Mouse (Mus musculus) CH12.LX (cell line): ENCODE measurements around the gene Hist1h2bf. TPM values are rescaled to one million over a fixed set of nuclear protein-coding genes. Genes with fewer than 3 reads are reported as not detected.
"Not testable (repeated sequence)": the region's sequence is repeated elsewhere in the genome, so short reads cannot be mapped to it uniquely, and the experiment has no call there.

Experiments
- DNase-seq: peaks from one replicate; pipeline ENCODE4 v3.0.0-alpha.2; 2013; ENCODE audit errors: extremely low read depth
- H3K27ac ChIP-seq: 2 replicates; pipeline ENCODE4 v1.5.1; 2012; ENCODE audit warnings: low read depth, mild to moderate bottlenecking, control low read depth, moderate library complexity; ENCODE audit not compliant: insufficient read depth
- H3K27me3 ChIP-seq: replicated peaks from 2 replicates; pipeline ENCODE3; 2012; ENCODE audit warnings: inconsistent platforms
- H3K36me3 ChIP-seq, 2 experiments: replicated peaks in 1 of 2; 2 replicates each; pipeline versions ENCODE3 to v1.6.1; 2012; ENCODE audit warnings: inconsistent platforms in 1 of 2, low read length in 1 of 2, mild to moderate bottlenecking in 1 of 2, mixed read lengths in 1 of 2, moderate library complexity in 1 of 2; ENCODE audit not compliant: control insufficient read depth in 1 of 2, insufficient read depth in 1 of 2
- H3K4me1 ChIP-seq, 2 experiments: 2 replicates each; pipeline ENCODE4 v1.6.1; 2012; ENCODE audit warnings: inconsistent platforms in 1 of 2, moderate library complexity in 1 of 2; ENCODE audit not compliant: insufficient read depth in 2 of 2, control insufficient read depth in 1 of 2
- H3K4me2 ChIP-seq: 2 replicates; pipeline ENCODE4 v1.6.1; 2012; ENCODE audit warnings: low read depth, mild to moderate bottlenecking, control low read depth; ENCODE audit not compliant: poor library complexity, insufficient read depth, severe bottlenecking
- H3K4me3 ChIP-seq, 3 experiments: fragments of 150-350 bp in 1 of 3; sonication (generic) in 1 of 3; replicated peaks in 1 of 3; 2 replicates each; pipeline versions ENCODE3 to v1.5.1; 2011 to 2012; ENCODE audit warnings: low read depth in 2 of 3, low read length in 2 of 3, mild to moderate bottlenecking in 2 of 3, moderate library complexity in 2 of 3, control low read depth in 1 of 3, improper control_type of control experiment in 1 of 3, inconsistent platforms in 1 of 3, mixed read lengths in 1 of 3; ENCODE audit not compliant: poor library complexity in 1 of 3
- H3K79me2 ChIP-seq: replicated peaks from 2 replicates; pipeline ENCODE4 v1.6.1; 2012; ENCODE audit warnings: mild to moderate bottlenecking, moderate library complexity; ENCODE audit not compliant: control insufficient read depth, poor library complexity, insufficient read depth, severe bottlenecking; ENCODE audit errors: extremely low read depth
- H3K9ac ChIP-seq: 2 replicates; pipeline ENCODE4 v1.6.1; 2012; ENCODE audit warnings: low read depth, mild to moderate bottlenecking, control low read depth, moderate library complexity; ENCODE audit not compliant: insufficient read depth
- H3K9me3 ChIP-seq: replicated peaks from 2 replicates; pipeline ENCODE3; 2012; ENCODE audit warnings: low read length, inconsistent platforms, mixed read lengths
- BHLHE40 ChIP-seq: IDR thresholded peaks from 2 replicates; pipeline ENCODE4 v1.6.1; 2011; ENCODE audit warnings: mild to moderate bottlenecking, low read depth, low read length, improper control_type of control experiment
- CHD2 ChIP-seq: IDR thresholded peaks from 2 replicates; pipeline ENCODE4 v1.6.1; 2011; ENCODE audit warnings: low read length, improper control_type of control experiment
- CTCF ChIP-seq, 2 experiments: IDR thresholded peaks in 1 of 2; conservative IDR thresholded peaks in 1 of 2; 2 replicates each; pipeline ENCODE4 v1.5.1; 2011 to 2012; ENCODE audit warnings: low read depth in 2 of 2, low read length in 2 of 2, improper control_type of control experiment in 1 of 2, inconsistent platforms in 1 of 2, mild to moderate bottlenecking in 1 of 2, moderate library complexity in 1 of 2
- E2F4 ChIP-seq: IDR thresholded peaks from 2 replicates; pipeline ENCODE4 v1.6.1; 2011; ENCODE audit warnings: low read depth, low read length, improper control_type of control experiment; ENCODE audit not compliant: insufficient replicate concordance
- ELF1 ChIP-seq: IDR thresholded peaks from 2 replicates; pipeline ENCODE4 v1.6.1; 2014; ENCODE audit warnings: low read depth, mild to moderate bottlenecking, inconsistent platforms, low read length, improper control_type of control experiment
- EP300 ChIP-seq: IDR thresholded peaks from 2 replicates; pipeline ENCODE4 v1.6.1; 2011; ENCODE audit warnings: low read length, improper control_type of control experiment
- HCFC1 ChIP-seq: IDR thresholded peaks from 2 replicates; pipeline ENCODE4 v1.6.1; 2012; ENCODE audit warnings: low read depth, mild to moderate bottlenecking, inconsistent platforms, low read length, improper control_type of control experiment
- IRF4 ChIP-seq: IDR thresholded peaks from 2 replicates; pipeline ENCODE4 v1.6.1; 2014; ENCODE audit warnings: low read depth, mild to moderate bottlenecking, inconsistent platforms, low read length, improper control_type of control experiment
- JUN ChIP-seq: IDR thresholded peaks from 2 replicates; pipeline ENCODE4 v1.6.1; 2011; ENCODE audit warnings: low read depth, mild to moderate bottlenecking, low read length, improper control_type of control experiment, moderate library complexity; ENCODE audit not compliant: insufficient read depth
- JUND ChIP-seq: conservative IDR thresholded peaks from 2 replicates; pipeline ENCODE4 v1.6.1; 2011; ENCODE audit warnings: low read depth, low read length, improper control_type of control experiment
- KAT2A ChIP-seq: IDR thresholded peaks from 2 replicates; pipeline ENCODE4 v1.6.1; 2012; ENCODE audit warnings: low read length, improper control_type of control experiment, inconsistent platforms; ENCODE audit not compliant: insufficient replicate concordance
- MAFK ChIP-seq: IDR thresholded peaks from 2 replicates; pipeline ENCODE4 v1.6.1; 2011; ENCODE audit warnings: low read length, improper control_type of control experiment; ENCODE audit not compliant: insufficient replicate concordance
- MAX ChIP-seq: IDR thresholded peaks from 2 replicates; pipeline ENCODE4 v1.6.1; 2011; ENCODE audit warnings: low read length, improper control_type of control experiment
- MAZ ChIP-seq: IDR thresholded peaks from 2 replicates; pipeline ENCODE4 v1.6.1; 2012; ENCODE audit warnings: low read depth, mild to moderate bottlenecking, inconsistent platforms, low read length, improper control_type of control experiment, moderate library complexity
- MEF2A ChIP-seq: IDR thresholded peaks from 2 replicates; pipeline ENCODE4 v1.6.1; 2014; ENCODE audit warnings: low read depth, mild to moderate bottlenecking, inconsistent platforms, low read length, improper control_type of control experiment, borderline replicate concordance
- MXI1 ChIP-seq: IDR thresholded peaks from 2 replicates; pipeline ENCODE4 v1.6.1; 2011; ENCODE audit warnings: mild to moderate bottlenecking, low read depth, low read length, improper control_type of control experiment
- MYC ChIP-seq: IDR thresholded peaks from 2 replicates; pipeline ENCODE4 v1.6.1; 2011; ENCODE audit warnings: low read depth, mild to moderate bottlenecking, improper control_type of control experiment, low read length
- NELFE ChIP-seq: IDR thresholded peaks from 2 replicates; pipeline ENCODE4 v1.6.1; 2011; ENCODE audit warnings: low read depth, low read length, improper control_type of control experiment
- PAX5 ChIP-seq: IDR thresholded peaks from 2 replicates; pipeline ENCODE4 v1.6.1; 2012; ENCODE audit warnings: low read length, inconsistent platforms, mixed read lengths
- POLR2A ChIP-seq: IDR thresholded peaks from 2 replicates; pipeline ENCODE4 v1.6.1; 2011; ENCODE audit warnings: low read depth, mild to moderate bottlenecking, improper control_type of control experiment, low read length
- POLR2AphosphoS2 ChIP-seq: IDR thresholded peaks from 2 replicates; pipeline ENCODE4 v1.6.1; 2011; ENCODE audit warnings: low read depth, low read length, improper control_type of control experiment
- RAD21 ChIP-seq: IDR thresholded peaks from 2 replicates; pipeline ENCODE4 v1.6.1; 2011; ENCODE audit warnings: low read depth, mild to moderate bottlenecking, low read length, improper control_type of control experiment, moderate library complexity
- SMC3 ChIP-seq: IDR thresholded peaks from 2 replicates; pipeline ENCODE4 v1.6.1; 2011; ENCODE audit warnings: low read depth, low read length, improper control_type of control experiment
- TBP ChIP-seq: conservative IDR thresholded peaks from 2 replicates; pipeline ENCODE4 v1.6.1; 2011; ENCODE audit warnings: low read depth, low read length, improper control_type of control experiment
- TCF12 ChIP-seq: IDR thresholded peaks from 2 replicates; pipeline ENCODE4 v1.6.1; 2014; ENCODE audit warnings: low read depth, mild to moderate bottlenecking, inconsistent platforms, low read length, improper control_type of control experiment
- UBTF ChIP-seq: IDR thresholded peaks from 2 replicates; pipeline ENCODE4 v1.6.1; 2012; ENCODE audit warnings: low read depth, mild to moderate bottlenecking, inconsistent platforms, low read length, improper control_type of control experiment, moderate library complexity
- USF1 ChIP-seq: IDR thresholded peaks from 2 replicates; pipeline ENCODE4 v1.6.1; 2014; ENCODE audit warnings: low read depth, mild to moderate bottlenecking, inconsistent platforms, low read length, improper control_type of control experiment
- ZKSCAN1 ChIP-seq: IDR thresholded peaks from 2 replicates; pipeline ENCODE4 v1.6.1; 2012; ENCODE audit warnings: low read depth, inconsistent platforms, low read length, improper control_type of control experiment, borderline replicate concordance
- ZMIZ1 ChIP-seq: IDR thresholded peaks from 2 replicates; pipeline ENCODE4 v1.6.1; 2012; ENCODE audit warnings: low read depth, mild to moderate bottlenecking, inconsistent platforms, low read length, improper control_type of control experiment
- ZNF384 ChIP-seq: IDR thresholded peaks from 2 replicates; pipeline ENCODE4 v1.6.1; 2012; ENCODE audit warnings: low read depth, low read length, improper control_type of control experiment, inconsistent platforms
- dilution Hi-C: fragments of 300-500 bp; cut with MboI; formaldehyde crosslinking; loops from 2 replicates; pipeline ENCODE4 v1.14.3; 2020; ENCODE audit warnings: low sequenced_read_pairs; ENCODE audit not compliant: extremely low pct_unique_long_range_greater_than_20kb, extremely low pct_ligation_motif_present
- in situ Hi-C: fragments of 300-500 bp; cut with MboI; formaldehyde crosslinking; loops from 3 replicates; pipeline ENCODE4 v1.14.3; 2019; ENCODE audit warnings: low sequenced_read_pairs, low pct_ligation_motif_present, low pct_unique_long_range_greater_than_20kb, mixed read lengths
- polyA plus RNA-seq: library from polyadenylated mRNA; unstranded; fragments of >175 nt; gene quantifications from 2 replicates; pipeline ENCODE4 v1.2.1, GENCODE M21; 2012; ENCODE audit warnings: low read depth; ENCODE audit not compliant: insufficient read length
- total RNA-seq, 2 experiments: library from RNA; depleted of rRNA; stranded (reverse); fragments of 300-350 nt in 1 of 2; fragments of >200 nt in 1 of 2; gene quantifications; 2 replicates each; pipeline ENCODE4 v1.2.3; 2012 to 2014

The Hist1h2bf gene
- total and polyA plus RNA-seq, 3 experiments = 1.7 to 1,243 (median 50.8) TPM

GRCm38 (mm10) chr13:23544787-23545120 lies 29.2 kb downstream of the Hist1h2bf start:
- DNase-seq, H3K79me2 ChIP-seq, in situ Hi-C loops, dilution Hi-C loops, H3K9me3 ChIP-seq, H3K36me3 ChIP-seq, H3K27me3 ChIP-seq: not testable (repeated sequence)
- Histone ChIP-seq H3K27ac (peak overlapping the region; percentile 90), H3K9ac (peak overlapping the region; percentile 69; the same call in 1 of the 2 replicates), H3K4me3 (peak overlapping the region in 2 of 3 experiments; percentile 39 to 64), H3K4me2 (peak overlapping the region; percentile 67), H3K4me1 (peaks cover 0 to 13% of the 10 kb centered on the region in 2 experiments; a peak in 2 of 4 replicates)
- TF ChIP-seq UBTF (0 out of 2 replicates have a peak, but pooled peaks have one; percentile 22), IRF4 (0 out of 2 replicates have a peak, but pooled peaks have one; percentile 3), POLR2AphosphoS2 (peak; percentile 11; the same call in 1 of the 2 replicates), POLR2A (peak; percentile 72; the same call in 1 of the 2 replicates)

GRCm38 (mm10) chr13:23543965-23544786 lies 29.8 kb downstream of the Hist1h2bf start, which contains the start of gene Hist1h3f:
Gene Hist1h3f, plus strand, starts transcription at chr13:23544052.
- Histone ChIP-seq H3K27ac (peak within 1 kb of the TSS; percentile 97), H3K9ac (peak within 1 kb of the TSS; percentile 97), H3K9me3 (no peaks in the 10 kb centered on the region), H3K36me3 (no peaks in the 10 kb centered on the region), H3K4me1 (peaks cover 0 to 19% of the 10 kb centered on the region in 2 experiments; a peak in 2 of 4 replicates), H3K27me3 (no peaks in the 10 kb centered on the region)
- TF ChIP-seq SMC3 (no peak), JUN (no peak), IRF4 (peak; percentile 8; the same call in 1 of the 2 replicates), ZKSCAN1 (no peak), PAX5 (no peak), POLR2A (peak; percentile 98), USF1 (no peak), E2F4 (peak; percentile 71; the same call in 1 of the 2 replicates), MEF2A (no peak), TCF12 (peak; percentile 80), BHLHE40 (no peak), UBTF (peak; percentile 90), NELFE (peak; percentile 100), TBP (peak; percentile 99), POLR2AphosphoS2 (peak; percentile 99), EP300 (no peak), ZNF384 (no peak), KAT2A (0 out of 2 replicates have a peak, but pooled peaks have one; percentile 67), MYC (peak; percentile 82), RAD21 (no peak), CTCF (conservative IDR thresholded peaks at IDR 0.05 in 1 of 2, IDR thresholded peaks at IDR 0.05 in 1 of 2; ENCODE audit: low read depth in 2 of 2, low read length in 2 of 2) (no peak), CHD2 (peak; percentile 93), MAX (0 out of 2 replicates have a peak, but pooled peaks have one; percentile 8), ZMIZ1 (peak; percentile 99), ELF1 (peak; percentile 99), MAZ (no peak), MXI1 (peak; percentile 31; the same call in 1 of the 2 replicates), JUND (peak; percentile 54; the same call in 1 of the 2 replicates), MAFK (0 out of 2 replicates have a peak, but pooled peaks have one; percentile 7), HCFC1 (peak; percentile 79)
- TF ChIP-seq, all 38 proteins: peak for 18
- in situ Hi-C loops (no loop called here), dilution Hi-C loops (no loop called here)
- peak within 1 kb of the TSS; percentile 50 to 72 (median 51) for H3K4me3 ChIP-seq
- H3K79me2 ChIP-seq = no peaks in the 10 kb centered on the region
- peak; percentile 94 for DNase-seq
- peak within 1 kb of the TSS; percentile 84 for H3K4me2 ChIP-seq
